Mouse (Mus musculus): ENCODE data around the gene Catsper1. TPM values are rescaled to one million over a fixed set of nuclear protein-coding genes. Genes with fewer than 3 reads are reported as not detected.

Catsper1 gene
- polyA plus RNA-seq (2017; shearing (Covaris generic)): not detected

DNA sequence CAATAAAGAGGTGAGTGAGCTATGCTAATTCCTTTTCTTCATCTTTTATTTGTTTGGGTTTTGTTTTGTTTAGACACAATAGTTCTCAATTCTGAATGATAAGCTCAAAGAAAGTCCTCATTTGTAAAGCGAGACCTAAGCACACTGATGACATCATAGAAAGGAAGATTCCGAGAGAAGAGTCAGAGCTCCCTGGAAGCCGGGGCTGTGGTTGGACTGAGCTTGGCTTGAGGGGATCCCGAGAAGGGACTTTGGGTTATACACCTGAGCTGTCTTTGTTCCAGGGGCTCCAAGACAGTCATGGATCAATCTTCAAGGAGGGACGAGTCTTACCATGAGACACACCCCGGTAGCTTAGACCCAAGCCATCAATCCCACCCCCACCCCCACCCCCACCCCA lies at the start of gene Catsper1:
Gene Catsper1 (plus strand): TSS at position 301 of the 400 bp plus-strand sequence.

DNA sequence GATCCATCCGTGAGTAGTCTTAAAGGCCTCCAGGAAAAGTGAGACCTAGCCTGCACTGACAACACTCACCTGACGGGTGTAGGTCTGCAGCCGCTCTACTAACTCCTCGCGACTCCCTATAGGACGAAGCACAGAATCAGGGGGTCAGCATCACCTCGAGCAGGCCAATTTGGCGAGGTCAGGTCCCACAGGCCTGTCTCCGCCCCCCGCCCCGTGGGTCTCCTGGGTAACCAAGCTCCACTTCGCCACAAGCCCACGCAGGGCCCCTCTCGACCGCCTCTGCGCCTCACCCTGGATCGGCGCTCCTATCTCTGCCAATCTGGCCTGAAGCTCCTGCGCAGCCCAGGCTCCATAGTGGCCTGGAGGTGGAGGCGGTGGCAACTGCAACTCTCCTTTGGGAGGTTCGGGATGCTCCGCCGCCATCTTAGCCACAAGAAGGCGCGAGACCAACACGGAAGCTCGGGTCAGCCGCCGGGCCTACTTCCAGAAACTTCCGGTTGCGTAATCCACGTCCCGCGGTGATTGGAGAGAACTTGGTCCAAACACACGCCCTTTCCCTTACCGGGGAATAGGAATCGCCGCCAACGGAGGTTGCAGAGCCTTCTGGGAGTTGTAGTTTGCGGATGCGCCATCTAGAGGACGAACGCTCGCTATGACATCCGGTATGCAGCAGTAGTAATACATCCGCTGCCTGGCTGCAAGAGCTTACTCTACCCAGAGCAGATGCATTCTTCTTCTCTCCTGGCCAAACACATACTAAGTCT lies 40.4 kb upstream of the Catsper1 start, which contains the start of gene Sf3b2:
Gene Sf3b2 (minus strand): TSS at position 484 of the 764 bp plus-strand sequence.

DNA sequence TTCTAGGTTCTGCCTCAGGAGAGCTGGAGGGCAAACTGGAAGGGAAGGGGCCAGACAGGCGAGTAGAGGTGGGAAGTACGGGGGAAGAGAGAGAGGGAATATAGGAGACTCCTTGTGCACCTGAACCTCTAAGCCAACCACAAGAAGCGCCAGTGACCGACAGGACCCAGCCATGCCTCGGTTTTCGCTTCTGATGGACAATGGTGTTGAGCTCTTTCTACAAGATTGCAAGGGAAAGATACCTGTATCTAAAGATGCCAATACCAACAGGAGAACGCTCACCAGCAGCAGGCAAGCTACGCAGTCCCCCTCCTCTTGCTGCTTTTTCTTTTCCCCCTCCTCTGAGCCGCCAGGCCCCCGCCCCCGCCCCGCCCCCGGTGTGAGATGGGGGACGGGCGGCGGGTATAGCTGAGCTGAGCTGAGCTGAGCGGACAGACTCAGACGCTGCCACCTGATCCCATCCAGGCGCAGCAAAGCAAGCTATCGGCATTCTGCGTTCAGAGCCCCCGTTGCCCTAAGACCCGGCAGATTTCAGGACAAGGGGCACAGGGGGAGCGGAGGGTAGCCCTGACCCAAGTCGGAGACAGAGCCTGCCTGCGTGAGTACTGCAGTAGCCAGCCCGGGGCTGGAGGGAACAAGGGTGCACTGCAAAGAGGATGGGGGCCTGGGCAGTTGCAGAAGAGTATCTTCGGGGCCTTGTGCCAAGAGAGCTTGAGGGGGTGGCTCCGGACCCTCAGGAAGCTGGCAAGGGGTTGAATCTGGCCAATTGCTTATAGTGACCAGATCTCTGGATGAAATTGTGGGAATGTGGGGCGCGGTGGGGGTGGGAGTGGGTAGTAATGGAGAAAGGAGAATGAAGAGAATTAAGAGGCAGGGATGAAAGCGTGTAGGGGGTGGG lies 37.4 kb upstream of the Catsper1 start, which contains the start of gene Gal3st3:
Gene Gal3st3 (plus strand): TSS at position 429 of the 898 bp plus-strand sequence.

DNA sequence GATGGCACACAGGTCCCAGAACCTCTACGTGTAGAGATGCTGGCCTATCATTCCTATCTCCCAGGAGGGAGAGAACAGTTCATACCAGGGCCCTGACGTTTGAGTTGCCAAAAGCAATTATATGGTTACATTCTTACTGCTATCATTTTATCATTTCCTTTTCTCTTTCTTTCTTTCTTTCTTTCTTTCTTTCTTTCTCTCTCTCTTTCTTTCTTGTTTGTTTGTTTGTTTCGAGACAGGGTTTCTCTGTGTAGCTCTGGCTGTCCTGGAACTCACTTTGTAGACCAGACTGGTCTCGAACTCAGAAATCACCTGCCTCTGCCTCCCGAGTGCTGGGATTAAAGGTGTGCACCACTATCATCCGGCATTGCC lies 13.9 kb downstream of the Catsper1 start, which contains the start of gene Cst6:
Gene Cst6 (minus strand): TSS at position 73 of the 372 bp plus-strand sequence.

DNA sequence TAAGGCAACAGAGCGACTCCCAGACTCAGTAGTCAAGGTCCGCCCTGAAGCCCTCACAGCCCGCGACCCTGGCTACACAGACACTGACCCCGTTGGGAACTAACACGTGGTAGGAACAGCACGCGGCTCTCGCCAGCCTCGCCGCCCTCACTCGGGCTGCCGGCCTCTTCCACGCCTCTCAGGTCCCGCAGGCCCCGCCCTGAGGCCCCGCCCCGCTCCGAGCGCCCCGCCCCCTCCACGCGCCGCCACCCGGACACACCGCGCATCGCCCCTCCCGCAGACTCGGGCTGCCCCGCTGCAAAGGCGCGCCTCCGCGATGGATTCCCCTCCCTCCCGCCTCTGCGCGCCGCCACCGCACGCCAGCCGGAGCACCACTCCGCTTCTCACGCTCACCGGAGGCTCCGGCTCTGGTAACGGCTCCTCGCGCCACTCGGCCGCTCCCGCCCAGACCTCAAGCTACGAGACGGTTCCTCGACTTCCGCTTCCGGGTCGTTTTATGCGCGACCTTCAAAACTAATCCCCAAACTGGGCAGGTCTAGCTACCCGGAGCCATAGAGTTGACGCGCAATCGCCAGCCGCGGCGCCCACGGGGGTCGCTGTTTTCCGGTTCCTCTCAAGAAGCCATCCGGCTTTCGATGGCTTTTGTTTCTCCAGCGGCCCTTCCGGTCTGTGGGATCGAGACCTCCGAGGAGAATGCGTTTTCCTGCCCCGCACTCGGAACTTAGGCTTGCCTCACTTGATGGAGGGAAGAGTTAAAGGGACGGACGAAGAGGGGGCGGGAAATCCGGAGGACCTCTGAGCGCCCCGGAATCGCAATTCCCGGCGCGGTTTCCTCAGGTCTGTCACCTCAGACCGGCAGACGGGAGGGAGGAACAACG lies 30.9 kb downstream of the Catsper1 start, which contains the start of gene Eif1ad:
Gene Eif1ad (plus strand): TSS at position 567 of the 878 bp plus-strand sequence.

DNA sequence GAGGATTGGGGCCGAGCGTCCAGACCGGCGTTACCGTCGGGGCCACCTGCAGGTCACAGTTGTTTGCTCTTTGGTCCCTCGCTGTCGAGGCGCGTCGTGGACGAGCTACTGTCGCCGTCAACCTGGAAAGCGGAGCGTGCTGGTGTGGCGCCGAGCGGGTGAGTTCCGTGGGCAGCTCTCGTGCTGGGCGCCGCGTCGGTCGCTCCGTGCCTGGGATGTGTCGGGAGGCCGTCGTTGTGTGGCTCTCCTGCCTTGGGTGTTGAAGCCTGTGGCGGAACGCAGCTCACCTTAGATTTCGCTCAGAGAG lies 31.5 kb downstream of the Catsper1 start, which contains the start of gene Banf1:
Gene Banf1 (minus strand): TSS at position 116 of the 307 bp plus-strand sequence.

DNA sequence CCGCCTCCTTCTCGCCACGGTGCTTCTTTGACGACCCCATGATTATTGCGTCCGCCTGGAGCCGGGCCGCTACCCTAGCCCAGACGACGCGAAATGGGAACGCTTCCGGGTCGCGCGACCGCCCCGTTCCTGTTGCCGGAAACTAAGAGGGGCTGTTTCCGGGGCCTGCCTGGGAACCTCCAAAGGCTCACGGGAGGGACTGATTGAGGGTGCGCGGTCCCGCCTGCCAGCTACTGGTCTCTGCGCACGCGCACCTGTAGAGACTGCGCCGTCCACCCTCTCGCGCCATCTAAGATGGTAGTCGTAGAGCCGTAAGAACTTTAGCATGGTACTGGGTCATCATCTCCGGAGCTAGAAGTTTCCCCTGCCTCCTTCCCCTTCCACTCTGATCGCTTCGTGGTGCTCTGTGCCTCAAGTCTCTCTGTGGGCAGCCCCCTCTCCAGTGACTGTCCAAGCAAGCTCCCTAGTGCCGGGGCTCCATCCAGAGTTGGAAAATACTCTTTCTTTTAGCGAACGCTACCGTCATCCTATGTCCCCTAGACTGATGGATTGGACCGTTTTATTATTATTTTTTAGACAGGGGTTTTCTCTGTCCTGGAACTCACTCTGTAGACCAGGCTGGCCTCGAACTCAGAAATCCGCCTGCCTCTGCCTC lies 53.2 kb downstream of the Catsper1 start, which contains the start of gene Sart1:
Gene Sart1 (minus strand): TSS at position 116 of the 655 bp plus-strand sequence.

Other genes with a start within 250 kb of the Catsper1 start
- gene Yif1a, start 247.2 kb upstream of the Catsper1 start, polyA plus RNA-seq (2017; shearing (Covaris generic)): 68.9 TPM
- 1.4 TPM for gene Cnih2, start 237.2 kb upstream of the Catsper1 start, polyA plus RNA-seq (2017; shearing (Covaris generic))
- gene Rab1b, start 228.7 kb upstream of the Catsper1 start, polyA plus RNA-seq (2017; shearing (Covaris generic)): 256 TPM
- 3.6 TPM for gene Klc2, start 217.2 kb upstream of the Catsper1 start, polyA plus RNA-seq (2017; shearing (Covaris generic))
- 26.5 TPM for gene Pacs1, start 62.6 kb upstream of the Catsper1 start, polyA plus RNA-seq (2017; shearing (Covaris generic))
- gene Sf3b2, start 40.3 kb upstream of the Catsper1 start, polyA plus RNA-seq (2017; shearing (Covaris generic)): 444 TPM
- not detected for gene Gal3st3, start 37.4 kb upstream of the Catsper1 start, polyA plus RNA-seq (2017; shearing (Covaris generic))
- 2.5 TPM for gene Cst6, start 13.8 kb downstream of the Catsper1 start, polyA plus RNA-seq (2017; shearing (Covaris generic))
- 70.0 TPM for gene Eif1ad, start 31.0 kb downstream of the Catsper1 start, polyA plus RNA-seq (2017; shearing (Covaris generic))
- gene Banf1, start 31.4 kb downstream of the Catsper1 start, polyA plus RNA-seq (2017; shearing (Covaris generic)): 294 TPM
- gene Sart1, start 53.0 kb downstream of the Catsper1 start, polyA plus RNA-seq (2017; shearing (Covaris generic)): 32.1 TPM
- gene Tsga10ip, start 66.8 kb downstream of the Catsper1 start, polyA plus RNA-seq (2017; shearing (Covaris generic)): 0.66 TPM
- 84.3 TPM for gene Drap1, start 89.2 kb downstream of the Catsper1 start, polyA plus RNA-seq (2017; shearing (Covaris generic))
- gene AI837181, start 89.4 kb downstream of the Catsper1 start, polyA plus RNA-seq (2017; shearing (Covaris generic)): 19.9 TPM
- not detected for gene Fosl1, start 111.8 kb downstream of the Catsper1 start, polyA plus RNA-seq (2017; shearing (Covaris generic))
- gene Ccdc85b, start 122.2 kb downstream of the Catsper1 start, polyA plus RNA-seq (2017; shearing (Covaris generic)): 6.3 TPM
- gene Fibp, start 124.9 kb downstream of the Catsper1 start, polyA plus RNA-seq (2017; shearing (Covaris generic)): 162 TPM
- 100 TPM for gene Ctsw, start 132.8 kb downstream of the Catsper1 start, polyA plus RNA-seq (2017; shearing (Covaris generic))
- gene Efemp2, start 138.2 kb downstream of the Catsper1 start, polyA plus RNA-seq (2017; shearing (Covaris generic)): 2.6 TPM
- gene Mus81, start 152.7 kb downstream of the Catsper1 start, polyA plus RNA-seq (2017; shearing (Covaris generic)): 82.6 TPM
- 3,549 TPM for gene Cfl1, start 154.7 kb downstream of the Catsper1 start, polyA plus RNA-seq (2017; shearing (Covaris generic))
- gene 1700020D05Rik, start 168.0 kb downstream of the Catsper1 start, polyA plus RNA-seq (2017; shearing (Covaris generic)): 0.39 TPM
- gene Snx32, start 174.8 kb downstream of the Catsper1 start, polyA plus RNA-seq (2017; shearing (Covaris generic)): 21.9 TPM
- not detected for gene Ovol1, start 224.9 kb downstream of the Catsper1 start, polyA plus RNA-seq (2017; shearing (Covaris generic))
- gene Ap5b1, start 232.3 kb downstream of the Catsper1 start, polyA plus RNA-seq (2017; shearing (Covaris generic)): 24.0 TPM